Mouse (Mus musculus): ENCODE data around the gene Ccdc85b. TPM values are rescaled to one million over a fixed set of nuclear protein-coding genes. Genes with fewer than 3 reads are reported as not detected.

Ccdc85b gene
- 7.1 TPM for total RNA-seq (2023)

GRCm38 (mm10) chr19:5457746-5458442 is at the start of gene Ccdc85b:
TSS of gene Ccdc85b (minus strand) at chr19:5457894.

GRCm38 (mm10) chr19:5503687-5504086 is 46.0 kb upstream of the Ccdc85b start, which contains the start of gene 1700020D05Rik:
TSS of gene 1700020D05Rik (minus strand) at chr19:5503787.

GRCm38 (mm10) chr19:5490313-5490897 is 32.7 kb upstream of the Ccdc85b start, which contains the start of gene Cfl1:
TSS of gene Cfl1 (plus strand) at chr19:5490455.

GRCm38 (mm10) chr19:5487768-5488550 is 30.3 kb upstream of the Ccdc85b start, which contains the start of gene Mus81:
TSS of gene Mus81 (minus strand) at chr19:5488402.

GRCm38 (mm10) chr19:5473720-5474119 is 16.0 kb upstream of the Ccdc85b start, which contains the start of gene Efemp2:
TSS of gene Efemp2 (plus strand) at chr19:5473954.

GRCm38 (mm10) chr19:5468374-5468773 is 10.7 kb upstream of the Ccdc85b start, which contains the start of gene Ctsw:
TSS of gene Ctsw (minus strand) at chr19:5468507.

GRCm38 (mm10) chr19:5460465-5460911 is 2.8 kb upstream of the Ccdc85b start, which contains the start of gene Fibp:
TSS of gene Fibp (plus strand) at chr19:5460615.

GRCm38 (mm10) chr19:5447515-5448353 is 10.0 kb downstream of the Ccdc85b start, which contains the start of gene Fosl1:
TSS of gene Fosl1 (plus strand) at chr19:5447547.

GRCm38 (mm10) chr19:5424782-5425741 is 32.6 kb downstream of the Ccdc85b start, which contains the start of the genes Drap1 and AI837181:
TSS of gene Drap1 (minus strand) at chr19:5424979.
TSS of gene AI837181 (plus strand) at chr19:5425144.

Other genes starting within 250 kb of the Ccdc85b start
- 95.0 TPM for gene Pacs1, start 184.8 kb downstream of the Ccdc85b start, total RNA-seq (2023)
- 240 TPM for gene Sf3b2, start 162.4 kb downstream of the Ccdc85b start, total RNA-seq (2023)
- not detected for gene Gal3st3, start 159.6 kb downstream of the Ccdc85b start, total RNA-seq (2023)
- not detected for gene Catsper1, start 122.2 kb downstream of the Ccdc85b start, total RNA-seq (2023)
- not detected for gene Cst6, start 108.3 kb downstream of the Ccdc85b start, total RNA-seq (2023)
- gene Eif1ad, start 91.2 kb downstream of the Ccdc85b start, total RNA-seq (2023), result 34.6 TPM
- gene Banf1, start 90.7 kb downstream of the Ccdc85b start, total RNA-seq (2023), result 108 TPM
- 167 TPM for gene Sart1, start 69.2 kb downstream of the Ccdc85b start, total RNA-seq (2023)
- gene Tsga10ip, start 55.4 kb downstream of the Ccdc85b start, total RNA-seq (2023), result 0.86 TPM
- gene Drap1, start 32.9 kb downstream of the Ccdc85b start, total RNA-seq (2023), result 162 TPM
- 50.8 TPM for gene AI837181, start 32.8 kb downstream of the Ccdc85b start, total RNA-seq (2023)
- gene Fosl1, start 10.3 kb downstream of the Ccdc85b start, total RNA-seq (2023), result 1.4 TPM
- 91.2 TPM for gene Fibp, start 2.7 kb upstream of the Ccdc85b start, total RNA-seq (2023)
- gene Ctsw, start 10.6 kb upstream of the Ccdc85b start, total RNA-seq (2023), result 223 TPM
- gene Efemp2, start 16.1 kb upstream of the Ccdc85b start, total RNA-seq (2023), result 1.4 TPM
- 41.4 TPM for gene Mus81, start 30.5 kb upstream of the Ccdc85b start, total RNA-seq (2023)
- 1,395 TPM for gene Cfl1, start 32.6 kb upstream of the Ccdc85b start, total RNA-seq (2023)
- gene 1700020D05Rik, start 45.9 kb upstream of the Ccdc85b start, total RNA-seq (2023), result 1.7 TPM
- 8.0 TPM for gene Snx32, start 52.6 kb upstream of the Ccdc85b start, total RNA-seq (2023)
- gene Ovol1, start 102.8 kb upstream of the Ccdc85b start, total RNA-seq (2023), result not detected
- 20.0 TPM for gene Ap5b1, start 110.1 kb upstream of the Ccdc85b start, total RNA-seq (2023)
- gene Rnaseh2c, start 144.0 kb upstream of the Ccdc85b start, total RNA-seq (2023), result 92.9 TPM
- 137 TPM for gene Kat5, start 152.3 kb upstream of the Ccdc85b start, total RNA-seq (2023)
- 118 TPM for gene Rela, start 179.6 kb upstream of the Ccdc85b start, total RNA-seq (2023)
- gene Sipa1, start 205.8 kb upstream of the Ccdc85b start, total RNA-seq (2023), result 184 TPM
- gene Map3k11, start 230.8 kb upstream of the Ccdc85b start, total RNA-seq (2023), result 53.9 TPM
- 165 TPM for gene Pcnx3, start 231.0 kb upstream of the Ccdc85b start, total RNA-seq (2023)
- not detected for gene Kcnk7, start 246.5 kb upstream of the Ccdc85b start, total RNA-seq (2023)

All from CD8-positive naive resting alpha-beta T cell, adult 57 days (primary cell).